Mouse (Mus musculus): ENCODE measurements around the gene Vsig8. TPM values are rescaled to one million over a fixed set of nuclear protein-coding genes. Genes with fewer than 3 reads are reported as not detected.

The Vsig8 gene
- not detected for polyA plus RNA-seq (2017; shearing (Covaris generic))

DNA sequence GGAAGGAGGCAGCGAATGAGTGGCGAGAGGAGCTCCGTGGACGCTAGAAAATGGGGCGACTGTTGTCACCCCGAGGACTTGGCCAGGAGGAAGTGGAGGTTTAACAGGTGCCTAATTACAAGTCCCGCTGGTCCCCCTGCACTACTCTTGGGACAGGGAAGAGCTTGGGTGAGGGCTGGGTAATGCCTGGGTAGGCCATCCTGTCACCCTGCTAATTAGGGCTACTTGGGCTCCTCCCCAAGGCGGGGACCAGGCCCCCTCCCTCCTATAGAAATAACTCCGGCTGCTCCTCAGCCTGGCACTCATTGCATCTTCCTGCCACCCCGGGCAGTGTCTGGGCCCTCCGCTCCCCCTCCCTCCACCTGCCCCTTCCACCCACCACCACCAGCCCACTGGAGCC is at the start of gene Vsig8:
Gene Vsig8 (plus strand): TSS at position 301 of the 400 bp plus-strand sequence.

DNA sequence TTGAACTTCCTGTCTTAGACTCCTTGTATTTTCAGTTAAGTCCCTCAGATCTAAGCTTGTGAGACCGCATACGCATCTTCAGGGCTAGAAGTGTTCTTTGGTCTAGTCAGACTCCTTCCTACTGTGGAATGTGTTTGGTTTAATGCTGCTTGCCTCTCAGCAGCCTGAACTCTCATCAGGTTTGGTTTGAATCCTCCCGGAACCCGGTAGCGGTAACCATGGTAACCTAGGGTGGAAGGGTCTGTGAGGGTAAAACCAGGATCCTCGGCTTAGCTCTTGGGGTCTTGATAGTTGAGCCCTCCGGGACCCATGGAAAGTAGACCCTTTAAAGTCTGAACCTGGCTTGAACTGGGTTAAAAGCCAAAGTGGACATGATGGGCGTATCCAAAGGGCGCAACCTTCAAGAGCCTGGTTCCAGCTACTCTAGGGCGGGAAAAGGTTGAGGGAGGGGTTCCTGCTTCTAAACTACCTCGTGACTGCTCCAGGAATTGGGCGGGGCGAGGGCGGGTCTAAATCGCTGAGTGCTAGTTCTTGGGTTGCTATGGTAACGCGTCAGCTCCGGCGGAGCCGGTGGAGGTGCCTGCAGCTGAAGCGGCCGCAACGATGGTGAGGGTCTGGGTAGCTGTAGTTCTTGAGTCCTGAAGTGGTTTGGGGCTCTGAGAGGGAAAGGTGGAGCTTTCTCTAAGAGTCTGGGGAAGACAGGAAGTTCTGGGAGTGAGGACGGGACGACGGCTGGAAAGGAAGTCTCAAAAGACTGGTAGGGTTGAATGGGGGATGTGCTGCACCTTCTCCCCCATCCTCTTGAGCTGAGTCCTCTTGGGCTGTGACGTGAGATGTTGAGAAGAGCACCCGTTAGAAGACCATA is 34.9 kb upstream of the Vsig8 start, which contains the start of gene Cfap45:
Gene Cfap45 (plus strand): TSS at position 226 of the 865 bp plus-strand sequence.

DNA sequence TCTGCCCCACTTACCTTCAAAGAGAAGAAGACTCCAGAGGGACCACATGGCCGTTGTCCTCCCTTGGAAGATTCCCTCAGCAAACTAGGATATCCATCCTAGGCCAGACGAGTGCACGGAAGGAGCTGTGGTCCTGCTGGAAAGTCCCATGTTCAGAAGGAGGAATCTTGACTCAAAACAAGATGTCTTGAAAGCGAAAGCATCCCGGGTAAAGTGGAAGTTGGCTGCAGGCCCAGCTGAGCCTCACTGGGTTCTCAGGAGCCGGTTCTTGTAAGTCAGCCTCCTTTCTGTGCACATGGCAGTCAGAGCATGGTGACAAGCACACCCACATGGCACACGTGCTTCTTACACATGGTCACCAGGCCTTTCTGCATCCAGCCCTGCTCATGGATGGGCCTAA is 34.6 kb downstream of the Vsig8 start, which contains the start of gene Slamf8:
Gene Slamf8 (minus strand): TSS at position 184 of the 400 bp plus-strand sequence.

DNA sequence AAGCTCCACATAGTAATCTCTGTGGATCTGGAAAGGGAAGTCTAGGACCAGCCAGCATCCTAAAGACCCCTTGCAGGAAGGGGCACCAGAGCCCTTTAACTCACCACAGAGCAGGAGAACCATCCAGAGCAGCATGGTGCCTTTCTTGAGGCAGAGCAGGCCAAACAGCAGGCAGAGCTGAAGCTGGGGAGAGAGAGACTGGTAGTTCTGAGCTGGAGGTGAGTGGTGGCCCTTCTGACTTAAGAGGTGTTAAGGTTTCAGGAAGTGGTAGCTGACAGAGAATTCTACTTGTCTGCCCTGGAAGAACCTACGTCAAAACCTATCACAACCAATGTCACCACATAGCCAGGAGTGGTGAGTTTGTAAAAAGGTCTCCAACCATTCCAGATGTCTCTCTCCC is 46.6 kb downstream of the Vsig8 start, which contains the start of gene Fcrl6:
Gene Fcrl6 (minus strand): TSS at position 226 of the 400 bp plus-strand sequence.

Other genes with a start within 250 kb of the Vsig8 start
- gene Kcnj9, start 226.6 kb upstream of the Vsig8 start, polyA plus RNA-seq (2017; shearing (Covaris generic)), result 0.12 TPM
- gene Kcnj10, start 214.7 kb upstream of the Vsig8 start, polyA plus RNA-seq (2017; shearing (Covaris generic)), result 0.09 TPM
- 11.8 TPM for gene Pigm, start 179.4 kb upstream of the Vsig8 start, polyA plus RNA-seq (2017; shearing (Covaris generic))
- gene Slamf9, start 80.6 kb upstream of the Vsig8 start, polyA plus RNA-seq (2017; shearing (Covaris generic)), result 0.37 TPM
- gene Igsf9, start 74.2 kb upstream of the Vsig8 start, polyA plus RNA-seq (2017; shearing (Covaris generic)), result 1.2 TPM
- 397 TPM for gene Tagln2, start 55.9 kb upstream of the Vsig8 start, polyA plus RNA-seq (2017; shearing (Covaris generic))
- 0.34 TPM for gene Cfap45, start 35.1 kb upstream of the Vsig8 start, polyA plus RNA-seq (2017; shearing (Covaris generic))
- 1.4 TPM for gene Slamf8, start 34.6 kb downstream of the Vsig8 start, polyA plus RNA-seq (2017; shearing (Covaris generic))
- gene Fcrl6, start 46.6 kb downstream of the Vsig8 start, polyA plus RNA-seq (2017; shearing (Covaris generic)), result not detected
- 6.7 TPM for gene Dusp23, start 77.0 kb downstream of the Vsig8 start, polyA plus RNA-seq (2017; shearing (Covaris generic))
- not detected for gene Crp, start 142.1 kb downstream of the Vsig8 start, polyA plus RNA-seq (2017; shearing (Covaris generic))

Measured in inflammation-experienced regulatory T-cells, adult 16 weeks (primary cell).